Mouse (Mus musculus): ENCODE results near the gene Nagpa.

DNA sequence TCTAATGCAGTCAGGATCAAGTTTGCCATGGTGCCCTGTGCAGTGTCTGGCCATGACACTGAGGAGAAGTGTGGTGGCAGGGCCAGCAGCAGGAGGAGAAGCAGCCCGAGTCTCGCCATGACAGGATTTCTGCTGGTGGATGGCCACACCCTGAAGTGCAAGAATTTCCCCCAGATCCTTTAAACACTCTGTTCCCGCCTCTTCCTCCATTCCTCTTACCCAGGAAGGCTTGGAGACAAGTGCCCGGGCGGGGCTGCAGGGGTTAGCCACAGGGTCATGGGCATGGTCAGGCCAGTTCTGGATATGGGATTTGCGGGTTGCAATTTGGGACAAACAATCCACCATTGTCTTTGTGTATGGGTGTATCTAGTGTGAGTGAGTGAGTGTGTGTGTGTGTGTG is 18.3 kb upstream of the Nagpa start, which contains the start of gene AU021092:
- TF ChIP-seq POLR2A (IDR thresholded peaks at IDR 0.05; ENCODE audit: low read depth, low read length) = no peak
- TF ChIP-seq CTCF (IDR thresholded peaks at IDR 0.05; ENCODE audit: extremely low read depth, insufficient read depth, insufficient read length, insufficient replicate concordance) = no peak
